Mouse (Mus musculus): ENCODE measurements at regions not wholly inside any gene's neighbourhood (a gene's known extent, or its start where the extent isn't known, plus 50 kb on each side); places are given as distances from the start of the nearest gene placed in this dataset.
"Not testable (repeated sequence)": the region's sequence is repeated elsewhere in the genome, so short reads cannot be mapped to it uniquely, and the experiment has no call there.

DNA sequence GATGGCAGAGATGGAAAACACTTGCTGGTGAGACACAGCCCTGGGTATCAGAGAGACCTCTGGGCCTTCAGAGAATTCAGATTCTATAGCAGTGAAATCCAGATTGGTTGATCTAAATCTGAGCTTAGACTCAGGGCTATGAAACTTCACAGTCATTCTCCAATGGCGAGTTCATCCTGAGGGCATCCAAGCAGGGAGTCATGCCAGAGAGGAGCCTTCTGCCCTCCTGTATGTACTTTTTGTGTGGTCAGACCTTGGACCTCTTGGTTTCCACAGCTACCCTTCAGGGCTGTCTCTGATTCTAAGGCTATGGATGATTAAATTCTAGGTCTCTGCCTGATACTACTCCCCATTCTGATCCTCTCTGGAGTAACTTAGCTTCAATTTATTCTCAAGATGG is 122.0 kb upstream of the Mettl15 start:
- Histone ChIP-seq H3K9me3 (ENCODE audit: low read depth, low read length) (no peaks in the 10 kb centered on the region), H3K4me2 (no peak overlapping the region), H3K9ac (no peak overlapping the region), H3K27ac (ENCODE audit: low read depth) (no peak overlapping the region), H3K27me3 (ENCODE audit: insufficient read depth, low read length) (no peaks in the 10 kb centered on the region), H3K4me1 (ENCODE audit: insufficient read depth) (no peaks in the 10 kb centered on the region), H3K36me3 (ENCODE audit: insufficient read depth) (no peaks in the 10 kb centered on the region), H3K4me3 (ENCODE audit: low read depth, low read length) (no peak overlapping the region)
- no peak for TF ChIP-seq CTCF (IDR thresholded peaks at IDR 0.05; ENCODE audit: low read depth)
- DNase-seq (no peak), ATAC-seq (ENCODE audit: insufficient read depth) (no peak)
- 50% methylated on average over 1 of the region's 1 CpGs for WGBS

DNA sequence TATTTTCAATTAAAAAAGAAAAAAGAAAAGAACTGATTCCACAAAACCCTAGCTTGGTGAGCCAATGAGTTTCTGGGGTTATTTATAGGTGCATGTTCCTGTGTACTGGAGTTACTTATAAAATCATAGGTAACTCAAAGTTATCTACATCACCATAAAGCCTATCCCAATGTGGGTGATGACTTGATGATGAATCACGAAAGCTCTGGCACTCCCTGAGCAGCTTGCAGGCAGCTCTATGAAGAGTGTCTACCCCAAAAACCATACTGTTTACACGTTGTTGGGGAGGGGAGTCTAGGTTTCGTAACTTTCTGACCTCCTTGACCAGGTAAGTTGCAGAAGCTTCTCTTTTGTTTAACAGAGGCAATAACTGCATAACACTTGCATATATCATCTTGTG is 123.7 kb upstream of the Mettl15 start:
- Histone ChIP-seq H3K4me2 (no peak overlapping the region), H3K27ac (ENCODE audit: low read depth) (no peak overlapping the region), H3K9me3 (ENCODE audit: low read depth, low read length) (no peaks in the 10 kb centered on the region), H3K4me1 (ENCODE audit: insufficient read depth) (no peaks in the 10 kb centered on the region), H3K27me3 (ENCODE audit: insufficient read depth, low read length) (no peaks in the 10 kb centered on the region), H3K9ac (no peak overlapping the region), H3K4me3 (ENCODE audit: low read depth, low read length) (no peak overlapping the region), H3K36me3 (ENCODE audit: insufficient read depth) (no peaks in the 10 kb centered on the region)
- 67% methylated on average over 3 of the region's 3 CpGs for WGBS
- no peak for TF ChIP-seq CTCF (IDR thresholded peaks at IDR 0.05; ENCODE audit: low read depth)
- no peak for ATAC-seq (ENCODE audit: insufficient read depth)
- DNase-seq, result no peak

DNA sequence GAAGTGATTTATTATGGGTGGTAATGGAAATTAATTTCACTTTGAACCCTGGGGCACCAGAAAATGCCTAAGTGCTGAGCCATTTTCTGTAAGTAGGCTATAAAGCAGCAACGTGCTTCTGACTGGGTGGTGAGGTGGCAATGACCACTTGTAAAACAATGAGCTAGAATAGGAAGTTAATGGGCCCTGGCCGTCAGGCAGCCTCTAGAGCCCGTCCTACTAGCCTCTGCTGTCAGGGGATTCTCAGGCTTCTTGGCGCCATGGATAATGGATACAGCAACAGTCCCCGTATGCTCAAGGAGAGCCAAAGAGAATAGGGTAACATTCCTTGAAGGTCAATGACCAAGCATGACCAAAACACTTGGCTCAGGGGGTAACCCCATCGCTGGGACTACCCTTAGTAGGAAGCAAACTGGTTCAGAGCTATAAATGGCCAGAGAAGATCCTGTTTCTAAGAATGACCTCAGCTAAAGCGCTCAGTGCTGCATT is 126.1 kb upstream of the Mettl15 start:
- H3K4me2 ChIP-seq, result no peak overlapping the region
- H3K27ac ChIP-seq (ENCODE audit: low read depth), result no peak overlapping the region
- no peak overlapping the region for H3K4me3 ChIP-seq (ENCODE audit: low read depth, low read length)
- WGBS, result 49% methylated on average over 7 of the region's 7 CpGs
- no peaks in the 10 kb centered on the region for H3K4me1 ChIP-seq (ENCODE audit: insufficient read depth)
- H3K27me3 ChIP-seq (ENCODE audit: insufficient read depth, low read length), result no peaks in the 10 kb centered on the region
- no peaks in the 10 kb centered on the region for H3K36me3 ChIP-seq (ENCODE audit: insufficient read depth)
- no peak for TF ChIP-seq CTCF (IDR thresholded peaks at IDR 0.05; ENCODE audit: low read depth)
- H3K9me3 ChIP-seq (ENCODE audit: low read depth, low read length), result no peaks in the 10 kb centered on the region
- no peak overlapping the region for H3K9ac ChIP-seq
- DNase-seq (no peak), ATAC-seq (ENCODE audit: insufficient read depth) (no peak)

DNA sequence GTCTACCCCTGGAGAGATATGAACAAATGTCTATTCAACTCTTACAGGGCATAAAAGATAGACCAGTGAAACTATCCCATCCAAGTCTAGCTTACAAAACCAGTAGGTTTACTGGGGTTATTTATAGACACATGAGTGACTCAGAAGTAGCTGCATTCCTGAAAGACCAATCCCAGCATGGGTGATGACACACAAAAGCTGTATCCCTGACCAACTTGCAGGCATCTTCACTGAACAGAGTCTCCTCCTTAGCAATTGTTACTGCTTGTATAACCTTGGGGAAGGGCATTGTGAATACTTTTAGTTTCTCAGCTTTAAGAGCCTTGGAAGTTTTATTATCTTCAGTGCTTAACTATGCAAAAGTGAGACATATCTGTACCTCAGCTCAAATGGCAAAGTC is 139.6 kb upstream of the Mettl15 start:
- Histone ChIP-seq H3K27me3 (ENCODE audit: insufficient read depth, low read length) (no peaks in the 10 kb centered on the region), H3K9me3 (ENCODE audit: low read depth, low read length) (no peaks in the 10 kb centered on the region), H3K4me1 (ENCODE audit: insufficient read depth) (no peaks in the 10 kb centered on the region), H3K4me2 (no peak overlapping the region), H3K4me3 (ENCODE audit: low read depth, low read length) (no peak overlapping the region), H3K9ac (no peak overlapping the region), H3K27ac (ENCODE audit: low read depth) (no peak overlapping the region), H3K36me3 (ENCODE audit: insufficient read depth) (no peaks in the 10 kb centered on the region)
- TF ChIP-seq CTCF (IDR thresholded peaks at IDR 0.05; ENCODE audit: low read depth), result no peak
- DNase-seq, result no peak
- ATAC-seq (ENCODE audit: insufficient read depth), result no peak

DNA sequence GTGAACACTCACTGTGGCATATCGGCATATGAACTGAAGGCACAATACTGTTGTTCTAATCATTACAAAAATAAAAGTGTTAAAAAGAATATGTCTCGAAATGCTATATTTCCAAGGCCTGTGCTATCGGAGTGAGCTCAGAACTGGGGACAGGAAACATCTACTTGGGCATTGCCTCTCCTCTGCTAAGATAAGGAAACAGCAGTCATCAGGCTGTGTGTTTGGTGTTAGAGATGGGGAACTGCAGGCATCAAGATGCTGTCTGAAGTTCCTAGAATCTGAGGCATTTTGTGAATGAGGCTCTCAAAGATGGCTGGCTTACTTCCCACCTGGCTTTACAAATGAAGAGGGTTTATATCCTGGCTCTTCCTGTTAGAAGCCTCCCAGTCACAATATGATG is 150.6 kb upstream of the Mettl15 start:
- Histone ChIP-seq H3K27me3 (ENCODE audit: insufficient read depth, low read length) (no peaks in the 10 kb centered on the region), H3K9me3 (ENCODE audit: low read depth, low read length) (no peaks in the 10 kb centered on the region), H3K9ac (no peak overlapping the region), H3K4me2 (no peak overlapping the region), H3K27ac (ENCODE audit: low read depth) (no peak overlapping the region), H3K4me1 (ENCODE audit: insufficient read depth) (no peaks in the 10 kb centered on the region), H3K36me3 (ENCODE audit: insufficient read depth) (no peaks in the 10 kb centered on the region), H3K4me3 (ENCODE audit: low read depth, low read length) (no peak overlapping the region)
- ATAC-seq (ENCODE audit: insufficient read depth) (no peak), DNase-seq (no peak)
- WGBS, result 87% methylated on average over 3 of the region's 3 CpGs
- no peak for TF ChIP-seq CTCF (IDR thresholded peaks at IDR 0.05; ENCODE audit: low read depth)

DNA sequence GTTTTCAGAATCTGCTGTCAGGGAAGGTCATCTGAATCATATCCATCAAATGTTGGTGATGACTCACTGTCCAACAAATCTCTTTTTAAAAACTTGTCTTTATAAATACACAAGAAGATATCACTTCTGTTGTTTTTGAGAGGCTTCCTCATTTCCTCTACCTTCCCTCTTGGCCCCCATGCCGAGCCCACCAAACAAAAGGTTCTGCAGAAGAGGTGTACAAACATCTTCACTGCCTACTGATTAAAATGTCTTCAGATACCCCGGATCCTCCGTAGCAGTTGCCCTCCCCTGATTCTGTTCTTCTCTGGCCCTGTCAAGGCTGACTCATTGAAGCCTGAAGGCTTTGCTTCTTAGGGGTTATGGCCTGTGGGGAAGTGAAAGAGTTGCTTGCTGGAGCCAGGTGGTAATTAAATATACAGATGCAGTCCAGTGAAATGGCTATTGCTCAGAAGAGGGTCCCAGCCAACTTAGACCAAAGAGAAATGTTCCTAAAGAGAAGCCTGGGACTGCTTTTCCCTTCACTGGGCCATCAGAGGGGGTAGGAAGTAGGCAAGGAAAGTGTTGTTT is 162.1 kb upstream of the Mettl15 start:
- H3K36me3 ChIP-seq (ENCODE audit: insufficient read depth), result no peaks in the 10 kb centered on the region
- no peaks in the 10 kb centered on the region for H3K27me3 ChIP-seq (ENCODE audit: insufficient read depth, low read length)
- TF ChIP-seq CTCF (IDR thresholded peaks at IDR 0.05; ENCODE audit: low read depth), result no peak
- H3K27ac ChIP-seq (ENCODE audit: low read depth), result no peak overlapping the region
- ATAC-seq (ENCODE audit: insufficient read depth) (no peak), DNase-seq (no peak)
- no peaks in the 10 kb centered on the region for H3K4me1 ChIP-seq (ENCODE audit: insufficient read depth)
- H3K4me3 ChIP-seq (ENCODE audit: low read depth, low read length), result no peak overlapping the region
- H3K9ac ChIP-seq, result no peak overlapping the region
- 54% methylated on average over 3 of the region's 3 CpGs for WGBS
- H3K4me2 ChIP-seq, result no peak overlapping the region
- H3K9me3 ChIP-seq (ENCODE audit: low read depth, low read length), result no peaks in the 10 kb centered on the region

DNA sequence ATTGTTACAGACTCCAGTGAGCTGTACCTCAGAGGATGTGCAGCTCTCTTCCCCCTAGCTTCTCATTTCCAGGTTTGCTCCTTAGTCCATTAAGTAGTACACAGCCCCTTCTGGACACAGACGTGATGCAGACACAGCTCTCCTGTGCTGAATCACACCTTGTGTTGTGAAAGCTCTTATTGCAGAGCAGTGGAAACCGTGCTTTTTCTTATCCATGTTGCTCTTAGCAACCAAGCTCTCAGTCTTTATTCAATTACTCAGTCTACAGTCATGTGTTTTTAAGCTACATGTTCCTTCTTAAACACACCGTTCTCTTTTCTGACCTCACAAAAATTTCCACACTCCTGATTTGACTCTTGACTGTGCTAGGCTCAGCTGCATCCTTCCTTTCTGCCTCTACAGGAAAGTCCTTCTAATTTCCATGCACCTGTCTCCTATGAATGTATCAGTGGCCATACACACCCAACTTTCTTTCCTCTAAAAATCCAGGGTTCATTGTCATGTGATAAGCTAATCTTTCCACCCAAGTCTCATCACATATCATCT is 163.0 kb upstream of the Mettl15 start:
- Histone ChIP-seq H3K36me3 (ENCODE audit: insufficient read depth) (no peaks in the 10 kb centered on the region), H3K4me1 (ENCODE audit: insufficient read depth) (no peaks in the 10 kb centered on the region), H3K9ac (no peak overlapping the region), H3K27ac (ENCODE audit: low read depth) (no peak overlapping the region), H3K27me3 (ENCODE audit: insufficient read depth, low read length) (no peaks in the 10 kb centered on the region), H3K9me3 (ENCODE audit: low read depth, low read length) (no peaks in the 10 kb centered on the region), H3K4me2 (no peak overlapping the region), H3K4me3 (ENCODE audit: low read depth, low read length) (no peak overlapping the region)
- TF ChIP-seq CTCF (IDR thresholded peaks at IDR 0.05; ENCODE audit: low read depth), result no peak
- DNase-seq (no peak), ATAC-seq (ENCODE audit: insufficient read depth) (no peak)
- 69% methylated on average over 3 of the region's 3 CpGs for WGBS

DNA sequence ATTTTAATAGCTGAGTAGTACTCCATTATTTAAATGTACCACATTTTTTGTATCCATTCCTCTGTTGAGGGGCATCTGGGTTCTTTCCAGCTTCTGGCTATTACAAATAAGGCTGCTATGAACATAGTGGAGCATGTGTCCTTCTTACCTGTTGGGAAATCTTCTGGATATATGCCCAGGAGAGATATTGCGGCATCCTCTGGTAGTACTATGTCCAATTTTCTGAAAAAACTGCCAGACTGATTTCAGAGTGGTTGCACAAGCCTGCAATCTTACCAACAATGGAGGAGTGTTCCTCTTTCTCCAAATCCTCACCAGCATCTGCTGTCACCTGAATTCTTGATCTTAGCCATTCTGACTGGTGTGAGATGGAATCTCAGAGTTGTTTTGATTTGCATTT is 181.7 kb upstream of the Mettl15 start:
- DNase-seq; H3K4me2 ChIP-seq; ATAC-seq (ENCODE audit: insufficient read depth); H3K4me1 ChIP-seq (ENCODE audit: insufficient read depth); H3K9me3 ChIP-seq (ENCODE audit: low read depth, low read length); H3K36me3 ChIP-seq (ENCODE audit: insufficient read depth); H3K9ac ChIP-seq; H3K27me3 ChIP-seq (ENCODE audit: insufficient read depth, low read length); H3K4me3 ChIP-seq (ENCODE audit: low read depth, low read length); H3K27ac ChIP-seq (ENCODE audit: low read depth): not testable (repeated sequence)
- 85% methylated on average over 1 of the region's 1 CpGs for WGBS
